Mouse (Mus musculus): ENCODE results near the gene Gm8439. TPM values are rescaled to one million over a fixed set of nuclear protein-coding genes. Genes with fewer than 3 reads are reported as not detected.

The Gm8439 gene
- polyA plus RNA-seq, 1 experiment from 2014 or later = not detected

- WGBS = 19% methylated on average over 9 of the region's 9 CpGs
- H3K27ac ChIP-seq (ENCODE audit: poor library complexity, severe bottlenecking) = peak overlapping the region; percentile 97
- peaks cover 60% of the 10 kb centered on the region for H3K4me1 ChIP-seq (replicated peaks)
- H3K9ac ChIP-seq = peak overlapping the region; percentile 57
- no peaks in the 10 kb centered on the region for H3K9me3 ChIP-seq (replicated peaks)
- H3K4me2 ChIP-seq = peak overlapping the region; percentile 44
- H3K36me3 ChIP-seq = no peaks in the 10 kb centered on the region
- ATAC-seq (ENCODE audit: insufficient number of reproducible peaks, low FRiP score) = peak; percentile 30
- H3K4me3 ChIP-seq = peak overlapping the region; percentile 17
- H3K27me3 ChIP-seq (replicated peaks) = no peaks in the 10 kb centered on the region
Measured at GRCm38 (mm10) chr4:120612304-120613080, 23.9 kb downstream of the Gm8439 start.

GRCm38 (mm10) chr4:120613691-120614329, 25.3 kb downstream of the Gm8439 start:
- Histone ChIP-seq H3K9ac (peak overlapping the region; percentile 68), H3K4me3 (peak overlapping the region; percentile 36), H3K4me2 (peak overlapping the region; percentile 59), H3K27me3 (replicated peaks) (no peaks in the 10 kb centered on the region), H3K27ac (ENCODE audit: poor library complexity, severe bottlenecking) (peak overlapping the region; percentile 98), H3K36me3 (no peaks in the 10 kb centered on the region), H3K9me3 (replicated peaks) (no peaks in the 10 kb centered on the region), H3K4me1 (replicated peaks) (peaks cover 60% of the 10 kb centered on the region)
- peak; percentile 70 for ATAC-seq (ENCODE audit: insufficient number of reproducible peaks, low FRiP score)
- 35% methylated on average over 8 of the region's 8 CpGs for WGBS

GRCm38 (mm10) chr4:120614644-120615043, 26.1 kb downstream of the Gm8439 start:
- WGBS = 71% methylated on average over 9 of the region's 9 CpGs

GRCm38 (mm10) chr4:120615528-120616081, 27.1 kb downstream of the Gm8439 start:
- Histone ChIP-seq H3K27me3 (replicated peaks) (no peaks in the 10 kb centered on the region), H3K27ac (ENCODE audit: poor library complexity, severe bottlenecking) (peak overlapping the region; percentile 98), H3K9ac (peak overlapping the region; percentile 57), H3K4me2 (peak overlapping the region; percentile 27), H3K4me1 (replicated peaks) (peaks cover 46% of the 10 kb centered on the region), H3K9me3 (replicated peaks) (no peaks in the 10 kb centered on the region), H3K4me3 (no peak overlapping the region), H3K36me3 (no peaks in the 10 kb centered on the region)
- ATAC-seq (ENCODE audit: insufficient number of reproducible peaks, low FRiP score) = peak; percentile 51
- WGBS = 26% methylated on average over 10 of the region's 10 CpGs

More at GRCm38 (mm10) chr4:120614644-120615043, 26.1 kb downstream of the Gm8439 start:
- no peak for ATAC-seq (ENCODE audit: insufficient number of reproducible peaks, low FRiP score)
- Histone ChIP-seq H3K27ac (ENCODE audit: poor library complexity, severe bottlenecking) (peak overlapping the region; percentile 98), H3K9ac (peak overlapping the region; percentile 46; the same call in 1 of the 2 replicates), H3K4me2 (no peak overlapping the region), H3K4me1 (replicated peaks) (peaks cover 56% of the 10 kb centered on the region), H3K27me3 (replicated peaks) (no peaks in the 10 kb centered on the region), H3K36me3 (no peaks in the 10 kb centered on the region), H3K4me3 (no peak overlapping the region), H3K9me3 (replicated peaks) (no peaks in the 10 kb centered on the region)

- H3K4me2 ChIP-seq = no peak overlapping the region
- no peaks in the 10 kb centered on the region for H3K27me3 ChIP-seq (replicated peaks)
- no peak for ATAC-seq (ENCODE audit: insufficient number of reproducible peaks, low FRiP score)
- H3K27ac ChIP-seq (ENCODE audit: poor library complexity, severe bottlenecking) = peak overlapping the region; percentile 98
- WGBS = 60% methylated on average over 13 of the region's 13 CpGs
- H3K9ac ChIP-seq = peak overlapping the region; percentile 39; the same call in 1 of the 2 replicates
- no peak overlapping the region for H3K4me3 ChIP-seq
- H3K4me1 ChIP-seq (replicated peaks) = peaks cover 40% of the 10 kb centered on the region
- H3K36me3 ChIP-seq = no peaks in the 10 kb centered on the region
- no peaks in the 10 kb centered on the region for H3K9me3 ChIP-seq (replicated peaks)
Measured at GRCm38 (mm10) chr4:120616199-120617025, 27.9 kb downstream of the Gm8439 start.

GRCm38 (mm10) chr4:120627728-120628127, 39.2 kb downstream of the Gm8439 start:
- H3K4me2 ChIP-seq = no peak overlapping the region
- no peak overlapping the region for H3K27ac ChIP-seq (ENCODE audit: poor library complexity, severe bottlenecking)
- H3K9me3 ChIP-seq (replicated peaks) = no peaks in the 10 kb centered on the region
- H3K4me3 ChIP-seq = no peak overlapping the region
- WGBS = 67% methylated on average over 6 of the region's 6 CpGs
- no peak for ATAC-seq (ENCODE audit: insufficient number of reproducible peaks, low FRiP score)
- H3K36me3 ChIP-seq = no peaks in the 10 kb centered on the region
- H3K9ac ChIP-seq = no peak overlapping the region
- H3K27me3 ChIP-seq (replicated peaks) = no peaks in the 10 kb centered on the region
- peaks cover 26% of the 10 kb centered on the region for H3K4me1 ChIP-seq (replicated peaks)

- Histone ChIP-seq H3K9me3 (replicated peaks) (no peaks in the 10 kb centered on the region), H3K4me3 (no peak overlapping the region), H3K4me2 (no peak overlapping the region), H3K9ac (no peak overlapping the region), H3K27me3 (replicated peaks) (no peaks in the 10 kb centered on the region), H3K36me3 (no peaks in the 10 kb centered on the region), H3K27ac (ENCODE audit: poor library complexity, severe bottlenecking) (0 out of 2 replicates have a peak overlapping the region, but pooled peaks have one; percentile 25), H3K4me1 (replicated peaks) (peaks cover 26% of the 10 kb centered on the region)
- WGBS = 11% methylated on average over 8 of the region's 8 CpGs
- ATAC-seq (ENCODE audit: insufficient number of reproducible peaks, low FRiP score) = peak; percentile 36; the same call in 1 of the 2 replicates
Measured at GRCm38 (mm10) chr4:120630218-120630931, 41.8 kb downstream of the Gm8439 start.

- no peak overlapping the region for H3K4me3 ChIP-seq
- no peaks in the 10 kb centered on the region for H3K36me3 ChIP-seq
- no peak overlapping the region for H3K27ac ChIP-seq (ENCODE audit: poor library complexity, severe bottlenecking)
- H3K9ac ChIP-seq = no peak overlapping the region
- H3K27me3 ChIP-seq (replicated peaks) = no peaks in the 10 kb centered on the region
- H3K4me1 ChIP-seq (replicated peaks) = peaks cover 26% of the 10 kb centered on the region
- no peak overlapping the region for H3K4me2 ChIP-seq
- peak; percentile 72; the same call in 1 of the 2 replicates for ATAC-seq (ENCODE audit: insufficient number of reproducible peaks, low FRiP score)
- 39% methylated on average over 6 of the region's 6 CpGs for WGBS
- no peaks in the 10 kb centered on the region for H3K9me3 ChIP-seq (replicated peaks)
Measured at GRCm38 (mm10) chr4:120631828-120632227, 43.3 kb downstream of the Gm8439 start.

- H3K27me3 ChIP-seq (replicated peaks) = no peaks in the 10 kb centered on the region
- H3K4me1 ChIP-seq (replicated peaks) = peaks cover 12% of the 10 kb centered on the region
- no peak overlapping the region for H3K27ac ChIP-seq (ENCODE audit: poor library complexity, severe bottlenecking)
- ATAC-seq (ENCODE audit: insufficient number of reproducible peaks, low FRiP score) = no peak
- no peaks in the 10 kb centered on the region for H3K36me3 ChIP-seq
- no peak overlapping the region for H3K4me3 ChIP-seq
- H3K9me3 ChIP-seq (replicated peaks) = no peaks in the 10 kb centered on the region
- no peak overlapping the region for H3K9ac ChIP-seq
- no peak overlapping the region for H3K4me2 ChIP-seq
- WGBS = 79% methylated on average over 2 of the region's 2 CpGs
Measured at GRCm38 (mm10) chr4:120635351-120635750, 46.8 kb downstream of the Gm8439 start.

GRCm38 (mm10) chr4:120641946-120642345, 53.4 kb downstream of the Gm8439 start:
- Histone ChIP-seq H3K9ac (no peak overlapping the region), H3K9me3 (replicated peaks) (no peaks in the 10 kb centered on the region), H3K27me3 (replicated peaks) (no peaks in the 10 kb centered on the region), H3K36me3 (no peaks in the 10 kb centered on the region), H3K27ac (ENCODE audit: poor library complexity, severe bottlenecking) (no peak overlapping the region), H3K4me2 (no peak overlapping the region), H3K4me3 (no peak overlapping the region), H3K4me1 (replicated peaks) (no peaks in the 10 kb centered on the region)
- 86% methylated on average over 6 of the region's 6 CpGs for WGBS
- ATAC-seq (ENCODE audit: insufficient number of reproducible peaks, low FRiP score) = no peak
